Mouse (Mus musculus): ENCODE results near the gene Vmn1r128.
"Not testable (repeated sequence)": the region's sequence is repeated elsewhere in the genome, so short reads cannot be mapped to it uniquely, and the experiment has no call there.

Gene Vmn1r128

GRCm38 (mm10) chr7:21349073-21349472 lies at the start of gene Vmn1r128:
Gene Vmn1r128 (plus strand): TSS chr7:21349373.
- not testable (repeated sequence) for DNase-seq

DNA sequence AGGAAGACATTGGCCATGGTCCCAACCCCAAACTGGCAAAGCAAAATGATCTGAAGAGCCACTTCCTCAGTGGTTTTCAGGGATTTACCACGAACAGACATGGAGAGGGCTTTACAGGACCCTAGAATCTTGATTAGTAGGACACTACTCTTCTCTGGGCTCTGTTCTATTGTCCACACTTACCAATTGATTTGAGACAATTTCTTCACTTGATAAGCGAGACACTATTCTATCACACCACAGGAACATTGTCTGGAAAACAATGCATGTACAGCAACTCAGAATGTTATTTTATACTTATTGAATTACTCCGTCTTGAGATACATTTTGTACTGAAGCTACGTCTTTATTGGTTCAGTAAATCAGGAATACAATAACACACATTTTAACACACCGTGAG lies 47.8 kb upstream of the Vmn1r128 start, which contains the start of gene Vmn1r126:
Vmn1r126 (minus strand) TSS at position 101 of the 400 bp plus-strand sequence.
- not testable (repeated sequence) for DNase-seq

GRCm38 (mm10) chr7:21319761-21320160 lies 29.4 kb upstream of the Vmn1r128 start, which contains the start of gene Vmn1r127:
Gene Vmn1r127 (minus strand): TSS chr7:21319861.
- DNase-seq, result not testable (repeated sequence)

DNA sequence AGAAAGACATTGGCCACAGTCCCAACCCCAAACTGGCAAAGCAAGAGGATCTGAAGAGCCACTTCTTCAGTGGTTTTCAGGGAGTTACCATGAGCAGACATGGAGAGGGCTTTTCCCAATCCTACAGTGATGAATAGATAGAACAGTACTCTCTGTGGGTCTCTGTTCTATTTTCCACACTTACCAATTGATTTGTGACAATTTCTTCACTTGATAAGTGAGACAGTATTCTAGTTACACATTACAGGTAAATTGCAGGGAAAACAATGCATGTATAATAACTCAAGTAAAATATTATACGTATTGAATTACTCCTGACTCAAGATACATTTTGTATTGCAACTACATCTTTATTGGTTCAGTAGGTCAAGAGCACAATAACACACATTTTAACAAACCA lies 12.0 kb downstream of the Vmn1r128 start, which contains the start of gene Vmn1r129:
Vmn1r129 (minus strand) TSS at position 101 of the 400 bp plus-strand sequence.
- not testable (repeated sequence) for DNase-seq

Measured in retina, postnatal 1 day (tissue).